Mouse (Mus musculus) v-Abl transformed pro-B cells (cell line): ENCODE measurements around the gene Dolpp1.

Experiments
- in situ Hi-C, 2 experiments: fragments of 400-800 bp; cut with MboI; formaldehyde crosslinking; loops; one replicate each; pipeline ENCODE4 v1.15.1; 2025; ENCODE audit not compliant: unreplicated experiment in 2 of 2

Gene Dolpp1

GRCm38 (mm10) chr2:30439631-30440030, 47.6 kb downstream of the Dolpp1 start:
- in situ Hi-C loops, result loop anchor here (5.0 kb wide), 2 partner anchors 353 to 493 kb away; no protein-coding TSS in a partner anchor

- in situ Hi-C loops, result no loop called here
Measured at GRCm38 (mm10) chr2:30440211-30440700, 48.2 kb downstream of the Dolpp1 start.

GRCm38 (mm10) chr2:30440701-30441517, 48.9 kb downstream of the Dolpp1 start:
- in situ Hi-C loops, result no loop called here

- in situ Hi-C loops, result no loop called here
Measured at GRCm38 (mm10) chr2:30441518-30442497, 49.8 kb downstream of the Dolpp1 start.

GRCm38 (mm10) chr2:30442498-30442890, 50.4 kb downstream of the Dolpp1 start:
- in situ Hi-C loops, result no loop called here

- in situ Hi-C loops, result no loop called here
Measured at GRCm38 (mm10) chr2:30443281-30443680, 51.2 kb downstream of the Dolpp1 start.

- in situ Hi-C loops, result no loop called here
Measured at GRCm38 (mm10) chr2:30444006-30444405, 52.0 kb downstream of the Dolpp1 start.

- in situ Hi-C loops, result no loop called here
Measured at GRCm38 (mm10) chr2:30444450-30444849, 52.4 kb downstream of the Dolpp1 start.

- in situ Hi-C loops, result no loop called here
Measured at GRCm38 (mm10) chr2:30445312-30445711, 53.3 kb downstream of the Dolpp1 start.

GRCm38 (mm10) chr2:30446891-30447826, 55.1 kb downstream of the Dolpp1 start:
- in situ Hi-C loops, result no loop called here

- in situ Hi-C loops, result no loop called here
Measured at GRCm38 (mm10) chr2:30448371-30448770, 56.3 kb downstream of the Dolpp1 start.
